In the genomic region with DNA sequence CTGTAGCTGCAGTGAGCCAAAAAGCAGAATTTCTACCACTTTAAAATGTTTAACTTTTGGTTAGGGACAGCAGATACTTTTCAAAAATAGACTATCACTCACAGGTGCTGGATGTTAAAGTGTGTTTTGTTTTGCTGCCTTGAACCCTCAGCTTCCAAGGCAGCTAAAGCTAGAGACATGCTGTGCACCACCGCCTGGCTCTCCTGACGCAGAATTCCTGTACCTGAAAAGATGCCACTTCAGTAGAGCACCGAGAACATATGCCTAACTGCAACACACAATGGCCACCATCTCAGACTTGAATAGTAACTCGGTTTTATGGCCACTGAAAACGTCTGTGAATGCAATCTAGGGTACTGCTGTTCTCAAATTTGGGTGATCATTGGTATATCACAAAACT, we compare ENCODE assay signal across 27 mouse cellular contexts. TPM values are rescaled to one million over a fixed set of nuclear protein-coding genes. Genes with fewer than 3 reads are reported as not detected.
DNase-seq lines count a peak whose midpoint lies in the region; ATAC-seq and TF ChIP-seq lines count a peak whose summit lies in the region.
"Had no signal": no experiment of that assay in that cellular context is flagged by ENCODE, and none has a peak within 500 bp of the region (broad histone marks: within the 10 kb centered on the region; RNA-seq: fewer than 3 reads in every experiment).

No protein-coding gene starts in this region.

- no peak overlapping the region for H3K9ac ChIP-seq in heart, embryonic 11.5 days (ENCODE audit: low read depth, low read length)
- H3K9ac ChIP-seq: embryonic facial prominence, embryonic 12.5 days; embryonic facial prominence, embryonic 15.5 days; forebrain, embryonic 12.5 days; forebrain, embryonic 15.5 days; heart, embryonic 13.5 days; hindbrain, embryonic 14.5 days had no signal

- H3K27ac ChIP-seq in heart, embryonic 11.5 days (ENCODE audit: low read depth, low read length) = no peak overlapping the region
- 0 out of 2 replicates have a peak overlapping the region, but pooled peaks have one; percentile 3 for H3K27ac ChIP-seq in layer of hippocampus, adult 2 months
- H3K27ac ChIP-seq: embryonic facial prominence, embryonic 12.5 days; embryonic facial prominence, embryonic 15.5 days; heart, embryonic 13.5 days; hindbrain, embryonic 14.5 days; hindbrain, postnatal 0 days had no signal

- no peaks in the 10 kb centered on the region for H3K36me3 ChIP-seq in heart, embryonic 11.5 days (ENCODE audit: control insufficient read depth, insufficient read depth, low read length)
- H3K36me3 ChIP-seq: embryonic facial prominence, embryonic 12.5 days; embryonic facial prominence, embryonic 15.5 days; forebrain, embryonic 12.5 days; forebrain, embryonic 15.5 days had no signal

- WGBS in heart, embryonic 11.5 days (ENCODE audit: insufficient replicate concordance) = 73% methylated on average over 5 of the region's 5 CpGs

- no peaks in the 10 kb centered on the region for H3K27me3 ChIP-seq in heart, embryonic 11.5 days (ENCODE audit: control insufficient read depth, insufficient read depth, low read length)
- H3K27me3 ChIP-seq: CH12.LX; embryonic facial prominence, embryonic 12.5 days; embryonic facial prominence, embryonic 15.5 days; forebrain, embryonic 12.5 days; forebrain, embryonic 15.5 days; heart, embryonic 13.5 days; Patski had no signal

- H3K9me3 ChIP-seq in heart, embryonic 11.5 days (replicated peaks; ENCODE audit: control insufficient read depth, low read length) = no peaks in the 10 kb centered on the region
- H3K9me3 ChIP-seq: embryonic facial prominence, embryonic 12.5 days; embryonic facial prominence, embryonic 15.5 days; forebrain, embryonic 12.5 days; forebrain, embryonic 15.5 days; G1E; heart, embryonic 13.5 days had no signal

- no peak for TF ChIP-seq CTCF in layer of hippocampus, adult 2 months (conservative IDR thresholded peaks at IDR 0.05)

- H3K4me1 ChIP-seq in heart, embryonic 11.5 days (ENCODE audit: control insufficient read depth, insufficient read depth, low read length) = peaks cover 29% of the 10 kb centered on the region

- ATAC-seq in heart, embryonic 11.5 days (replicated peaks; ENCODE audit: insufficient number of reproducible peaks, low FRiP score, low TSS enrichment) = no peak
- ATAC-seq in erythroblast, adult 5-6 weeks (replicated peaks; ENCODE audit: low FRiP score, poor library complexity, severe bottlenecking) = no peak
- ATAC-seq: forebrain, embryonic 15.5 days; hindbrain, postnatal 0 days; inflammation-experienced regulatory T-cells, adult 6 months; Patski had no signal

- H3K4me2 ChIP-seq in heart, embryonic 11.5 days = no peak overlapping the region
- H3K4me2 ChIP-seq: embryonic facial prominence, embryonic 12.5 days; embryonic facial prominence, embryonic 15.5 days; forebrain, embryonic 12.5 days; forebrain, embryonic 15.5 days; heart, embryonic 13.5 days; hindbrain, embryonic 14.5 days had no signal

- DNase-seq in cerebellum, adult 18-20 months = peak; percentile 44 to 56
- DNase-seq in cerebellum, postnatal 10 days = no peak
- DNase-seq in heart, adult 11 months = peak; percentile 81
- no peak for DNase-seq in layer of hippocampus, adult 2 months (ENCODE audit: low spot score in 2 of 2)
- no peak for DNase-seq in layer of hippocampus, postnatal 14 days (ENCODE audit: low spot score in 2 of 2)
- DNase-seq: adrenal gland, postnatal 10 days; adrenal gland, postnatal 36 days; B cell, adult 2 months; cerebellum, adult 11 months; gastrocnemius, postnatal 25 days; heart, postnatal 14 days; heart, postnatal 4 days; kidney, adult 11 months had no signal

- no peak overlapping the region for H3K4me3 ChIP-seq in heart, embryonic 11.5 days (ENCODE audit: low read depth, low read length)
- H3K4me3 ChIP-seq in layer of hippocampus, adult 2 months = no peak overlapping the region
- H3K4me3 ChIP-seq: embryonic facial prominence, embryonic 12.5 days; embryonic facial prominence, embryonic 15.5 days; erythroblast, embryonic 14.5 days; forebrain, embryonic 12.5 days; forebrain, embryonic 15.5 days; heart, embryonic 13.5 days had no signal

RNA-seq across cellular contexts. Expression of a gene that starts 12.0 kb away (rescaled TPM):
- 19.3 and 20.4 TPM in 2 replicates for polyA plus RNA-seq in heart, embryonic 11.5 days (2014; fragmentation: Nextera tagmentation; extraction: Ambion mirVana)
- 100 to 1,000 TPM; 358 to 386 TPM for total RNA-seq in layer of hippocampus, adult 2 months (2021)
- 100 to 1,000 TPM; 327 to 359 TPM for total RNA-seq in layer of hippocampus, postnatal 14 days (2021)
- total RNA-seq in erythroblast, adult 5-6 weeks (2015; ENCODE audit: low replicate concordance) = 16.7 and 28.4 TPM in 2 replicates
- 40.7 and 50.3 TPM in 2 replicates for total RNA-seq in erythroblast, adult 5-6 weeks (2017; ENCODE audit: low replicate concordance)

Comparison
In these comparisons a context has a peak if more than half of its experiments do, and no peak if none do; other contexts are left out.
1. DNase-seq: peak in cerebellum, adult 18-20 months (2 of 2) and heart, adult 11 months (single experiment); none in cerebellum, postnatal 10 days (0 of 2), layer of hippocampus, adult 2 months (0 of 2) and layer of hippocampus, postnatal 14 days (0 of 2).
2. RNA of a gene that starts 12.0 kb away (total RNA-seq): 358 to 386 TPM in layer of hippocampus, adult 2 months and 327 to 359 TPM in layer of hippocampus, postnatal 14 days; 16.7 to 50.3 TPM in erythroblast, adult 5-6 weeks; every median in the first group is over 4 times any median in the second.